ENCODE assay signal across 8 mouse cellular contexts in the genomic region with DNA sequence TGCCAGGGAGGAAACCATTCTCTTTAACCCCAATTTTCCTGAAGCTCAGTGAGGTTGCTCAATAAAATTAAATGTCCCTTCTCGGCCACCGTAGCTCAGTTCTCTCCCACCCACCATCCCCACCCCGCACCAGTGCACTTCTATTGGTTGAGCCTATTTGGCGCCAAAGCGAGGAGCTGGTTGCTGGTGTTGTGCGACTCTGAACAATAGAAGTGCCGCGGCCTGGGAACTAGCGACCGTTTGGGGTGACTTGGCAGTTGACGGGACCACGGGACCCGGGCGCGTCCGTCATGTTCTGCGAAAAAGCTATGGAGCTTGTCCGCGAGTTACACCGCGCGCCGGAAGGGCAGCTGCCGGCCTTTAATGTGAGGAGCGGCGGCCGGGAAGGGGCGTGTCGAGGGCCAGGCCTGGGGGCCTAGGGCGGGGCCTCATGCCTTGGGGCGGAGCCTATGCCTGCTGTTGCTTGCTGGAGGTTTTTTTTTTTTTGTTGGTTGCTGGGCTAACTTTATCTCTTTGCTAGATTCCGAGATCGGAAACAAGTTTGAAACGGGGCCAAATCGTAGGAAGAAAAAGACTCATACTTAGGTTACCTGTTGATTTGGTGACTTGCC. TPM values are rescaled to one million over a fixed set of nuclear protein-coding genes. Genes with fewer than 3 reads are reported as not detected.
DNase-seq lines count a peak whose midpoint lies in the region; ATAC-seq and TF ChIP-seq lines count a peak whose summit lies in the region.

No protein-coding gene starts in this region.

- peak; percentile 94 for ATAC-seq in heart, embryonic 15.5 days (replicated peaks; ENCODE audit: insufficient number of reproducible peaks, insufficient read depth, low FRiP score, low read depth)
- peak; percentile 91 for ATAC-seq in liver, embryonic 14.5 days (ENCODE audit: insufficient read depth)
- ATAC-seq in neural tube, embryonic 11.5 days (ENCODE audit: insufficient read depth, low FRiP score, low TSS enrichment) = peak; percentile 91
- peak; percentile 95 for ATAC-seq in stomach, postnatal 0 days (ENCODE audit: low FRiP score, low TSS enrichment)

- peak overlapping the region; percentile 50 for H3K27ac ChIP-seq in brown adipose tissue, adult 24 weeks (replicated peaks; ENCODE audit: low read depth, low read length)
- H3K27ac ChIP-seq in heart, embryonic 15.5 days = peak overlapping the region; percentile 84
- H3K27ac ChIP-seq in liver, embryonic 14.5 days = peak overlapping the region; percentile 74
- H3K27ac ChIP-seq in neural tube, embryonic 11.5 days (ENCODE audit: low read depth, low read length) = peak overlapping the region; percentile 81
- peak overlapping the region; percentile 79 for H3K27ac ChIP-seq in stomach, postnatal 0 days (replicated peaks)

- H3K36me3 ChIP-seq in heart, embryonic 15.5 days = no peaks in the 10 kb centered on the region
- peaks cover 3% of the 10 kb centered on the region; the same call in 1 of the 2 replicates for H3K36me3 ChIP-seq in liver, embryonic 14.5 days (replicated peaks; ENCODE audit: control insufficient read depth, insufficient read depth, low read depth)
- H3K36me3 ChIP-seq in neural tube, embryonic 11.5 days (ENCODE audit: control insufficient read depth, insufficient read depth, low read length) = no peaks in the 10 kb centered on the region
- H3K36me3 ChIP-seq in stomach, postnatal 0 days (ENCODE audit: control insufficient read depth, insufficient read depth, low read length) = no peaks in the 10 kb centered on the region

- peak overlapping the region; percentile 100 for H3K4me3 ChIP-seq in brown adipose tissue, adult 24 weeks (ENCODE audit: insufficient read depth, low read depth, low read length)
- H3K4me3 ChIP-seq in heart, embryonic 15.5 days = peak overlapping the region; percentile 67
- peak overlapping the region; percentile 84 to 96 for H3K4me3 ChIP-seq in liver, embryonic 14.5 days (ENCODE audit: insufficient read depth in 1 of 2, low read depth in 2 of 2, low read length in 2 of 2)
- peak overlapping the region; percentile 55 for H3K4me3 ChIP-seq in neural tube, embryonic 11.5 days (ENCODE audit: low read depth, low read length)
- peak overlapping the region; percentile 69 for H3K4me3 ChIP-seq in stomach, postnatal 0 days (ENCODE audit: low read depth, low read length)

- DNase-seq in CD4-positive, CD25-positive, alpha-beta regulatory T cell, adult 2 months (ENCODE audit: low read depth, low spot score) = peak; percentile 95
- peak; percentile 82 for DNase-seq in fibroblast of lung, adult 2 months (ENCODE audit: low read depth)
- DNase-seq in kidney, postnatal 25 days = peak; percentile 97
- peak; percentile 91 to 93 (median 93) for DNase-seq in liver, embryonic 14.5 days (ENCODE audit: low read depth in 3 of 3, low spot score in 3 of 3)
- peak; percentile 94 for DNase-seq in neural tube, embryonic 11.5 days (ENCODE audit: low spot score)
- DNase-seq in stomach, postnatal 0 days (ENCODE audit: low spot score) = peak; percentile 96

- H3K9me3 ChIP-seq in heart, embryonic 15.5 days (replicated peaks) = no peaks in the 10 kb centered on the region
- no peaks in the 10 kb centered on the region for H3K9me3 ChIP-seq in liver, embryonic 14.5 days (ENCODE audit: control insufficient read depth, low read length)
- H3K9me3 ChIP-seq in neural tube, embryonic 11.5 days (ENCODE audit: control insufficient read depth, low read length) = no peaks in the 10 kb centered on the region
- no peaks in the 10 kb centered on the region for H3K9me3 ChIP-seq in stomach, postnatal 0 days (ENCODE audit: control insufficient read depth, low read length)

- no peaks in the 10 kb centered on the region for H3K4me1 ChIP-seq in brown adipose tissue, adult 24 weeks (ENCODE audit: control insufficient read depth, insufficient read depth, insufficient read length, low read length)
- H3K4me1 ChIP-seq in heart, embryonic 15.5 days (replicated peaks) = peaks cover 7% of the 10 kb centered on the region; the same call in 1 of the 2 replicates
- peaks cover 4 to 16% of the 10 kb centered on the region in 2 experiments for H3K4me1 ChIP-seq in liver, embryonic 14.5 days (replicated peaks; ENCODE audit: control insufficient read depth in 2 of 2, insufficient read depth in 2 of 2, low read length in 1 of 2)
- no peaks in the 10 kb centered on the region for H3K4me1 ChIP-seq in neural tube, embryonic 11.5 days (ENCODE audit: control insufficient read depth, insufficient read depth, low read length)
- H3K4me1 ChIP-seq in stomach, postnatal 0 days (replicated peaks; ENCODE audit: control insufficient read depth, insufficient read depth) = no peaks in the 10 kb centered on the region

- peak overlapping the region; percentile 67 for H3K4me2 ChIP-seq in heart, embryonic 15.5 days
- peak overlapping the region; percentile 89 for H3K4me2 ChIP-seq in liver, embryonic 14.5 days (ENCODE audit: low read depth)
- H3K4me2 ChIP-seq in neural tube, embryonic 11.5 days (ENCODE audit: low read depth) = peak overlapping the region; percentile 58
- peak overlapping the region; percentile 63 for H3K4me2 ChIP-seq in stomach, postnatal 0 days (replicated peaks; ENCODE audit: low read depth)

- no peak for TF ChIP-seq CTCF in liver, embryonic 14.5 days (IDR thresholded peaks at IDR 0.05; ENCODE audit: low read depth)
- TF ChIP-seq CTCF in stomach, postnatal 0 days (IDR thresholded peaks at IDR 0.05; ENCODE audit: low read depth) = no peak

- H3K27me3 ChIP-seq in heart, embryonic 15.5 days = no peaks in the 10 kb centered on the region
- no peaks in the 10 kb centered on the region for H3K27me3 ChIP-seq in liver, embryonic 14.5 days (ENCODE audit: control insufficient read depth, insufficient read depth, low read length)
- no peaks in the 10 kb centered on the region for H3K27me3 ChIP-seq in neural tube, embryonic 11.5 days (ENCODE audit: control insufficient read depth, insufficient read depth, low read length)
- H3K27me3 ChIP-seq in stomach, postnatal 0 days (ENCODE audit: control insufficient read depth, insufficient read depth, low read length) = no peaks in the 10 kb centered on the region

- under 1% methylated on average over 35 of the region's 35 CpGs for WGBS in heart, embryonic 15.5 days
- WGBS in liver, embryonic 14.5 days (ENCODE audit: insufficient replicate concordance) = under 1% methylated on average over 35 of the region's 35 CpGs
- 0% methylated on average over 35 of the region's 35 CpGs for WGBS in neural tube, embryonic 11.5 days
- under 1% methylated on average over 35 of the region's 35 CpGs for WGBS in stomach, postnatal 0 days

- peak; percentile 46 for TF ChIP-seq EP300 in liver, embryonic 14.5 days (IDR thresholded peaks at IDR 0.05; ENCODE audit: low read depth)
- TF ChIP-seq EP300 in stomach, postnatal 0 days (optimal IDR thresholded peaks at IDR 0.05) = peak; percentile 53

- H3K9ac ChIP-seq in heart, embryonic 15.5 days = peak overlapping the region; percentile 46
- H3K9ac ChIP-seq in liver, embryonic 14.5 days (replicated peaks) = peak overlapping the region; percentile 81
- H3K9ac ChIP-seq in neural tube, embryonic 11.5 days (ENCODE audit: low read length) = peak overlapping the region; percentile 72
- H3K9ac ChIP-seq in stomach, postnatal 0 days (ENCODE audit: low read length) = peak overlapping the region; percentile 59

RNA-seq across cellular contexts. Expression of gene Gins1, which starts 4.3 kb away (rescaled TPM):
- 3.6 and 3.8 TPM in 2 replicates for polyA plus RNA-seq in brown adipose tissue, adult 24 weeks (2012; ENCODE audit: insufficient read depth, insufficient read length, missing spikeins)
- 21.8 and 23.5 TPM in 2 replicates for polyA plus RNA-seq in heart, embryonic 15.5 days (2015; fragmentation: Nextera tagmentation; extraction: Ambion mirVana)
- polyA plus RNA-seq in liver, embryonic 14.5 days (2012; rRNA removed) = 20.0 and 30.7 TPM in 2 replicates
- polyA plus RNA-seq in liver, embryonic 14.5 days (2014; fragmentation: Nextera tagmentation; extraction: Ambion mirVana) = 48.5 and 50.2 TPM in 2 replicates
- 59.4 and 60.6 TPM in 2 replicates for polyA plus RNA-seq in neural tube, embryonic 11.5 days (2014; fragmentation: Nextera tagmentation; extraction: Ambion mirVana)
- polyA plus RNA-seq in stomach, postnatal 0 days (2015; fragmentation: Nextera tagmentation; extraction: Ambion mirVana) = 10.7 and 11.0 TPM in 2 replicates

RNA-seq across cellular contexts. Expression of gene Abhd12, which starts 5.0 kb away (rescaled TPM):
- 32.4 and 57.2 TPM in 2 replicates for polyA plus RNA-seq in brown adipose tissue, adult 24 weeks (2012; ENCODE audit: insufficient read depth, insufficient read length, missing spikeins)
- polyA plus RNA-seq in heart, embryonic 15.5 days (2015; fragmentation: Nextera tagmentation; extraction: Ambion mirVana) = 34.5 and 45.4 TPM in 2 replicates
- polyA plus RNA-seq in liver, embryonic 14.5 days (2012; rRNA removed) = 9.7 and 10.9 TPM in 2 replicates
- 14.8 and 17.9 TPM in 2 replicates for polyA plus RNA-seq in liver, embryonic 14.5 days (2014; fragmentation: Nextera tagmentation; extraction: Ambion mirVana)
- polyA plus RNA-seq in neural tube, embryonic 11.5 days (2014; fragmentation: Nextera tagmentation; extraction: Ambion mirVana) = 57.0 and 65.3 TPM in 2 replicates
- polyA plus RNA-seq in stomach, postnatal 0 days (2015; fragmentation: Nextera tagmentation; extraction: Ambion mirVana) = 73.2 and 76.2 TPM in 2 replicates

Comparison
In these comparisons a context has a peak if more than half of its experiments do, and no peak if none do; other contexts are left out.
1. Peak in every context shown above with its lines: DNase-seq, ATAC-seq, H3K4me3 ChIP-seq and H3K27ac ChIP-seq.